Mouse (Mus musculus): ENCODE measurements around the gene Pcnx4. TPM values are rescaled to one million over a fixed set of nuclear protein-coding genes. Genes with fewer than 3 reads are reported as not detected.

Pcnx4 gene
- total RNA-seq, 2 experiments from 2014 or later, result 30.2 to 32.8 TPM

GRCm38 (mm10) chr12:72612053-72612452, 75.9 kb downstream of the Pcnx4 start:
- no peak for DNase-seq (ENCODE audit: extremely low spot score in 1 of 2, low spot score in 2 of 2)
- Histone ChIP-seq H3K27ac (no peak overlapping the region), H3K4me3 (no peak overlapping the region)
- intact Hi-C loops (cut with DNase I), result no loop called here
- TF ChIP-seq CTCF (IDR thresholded peaks at IDR 0.05), result no peak

GRCm38 (mm10) chr12:72620856-72621255, 84.7 kb downstream of the Pcnx4 start:
- no peak for DNase-seq (ENCODE audit: extremely low spot score in 1 of 2, low spot score in 2 of 2)
- no peak overlapping the region for H3K27ac ChIP-seq
- intact Hi-C loops (cut with DNase I), result no loop called here
- TF ChIP-seq CTCF (IDR thresholded peaks at IDR 0.05), result no peak
- no peak overlapping the region for H3K4me3 ChIP-seq

DNA sequence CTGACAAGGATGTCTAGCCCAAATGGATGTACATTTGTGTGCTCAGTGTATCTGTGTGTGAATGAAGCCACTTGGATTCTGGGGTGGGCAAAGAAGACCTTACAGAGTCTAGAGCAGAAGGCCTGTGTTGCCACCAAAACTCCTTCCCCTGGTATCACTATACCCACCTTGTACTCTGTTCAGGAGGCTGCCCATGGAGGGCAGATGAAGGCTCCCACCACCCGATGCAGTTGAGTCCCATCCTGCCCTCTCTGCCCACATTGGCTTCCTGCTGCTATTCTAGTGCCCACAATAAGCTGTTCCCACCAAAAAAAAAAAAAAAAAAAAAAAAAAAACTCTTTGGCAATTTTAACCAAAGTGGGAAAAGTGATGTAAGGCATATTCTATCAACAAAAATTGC, 85.3 kb downstream of the Pcnx4 start:
- DNase-seq (ENCODE audit: extremely low spot score in 1 of 2, low spot score in 2 of 2), result no peak

GRCm38 (mm10) chr12:72622853-72623496, 86.8 kb downstream of the Pcnx4 start:
- Histone ChIP-seq H3K27ac (no peak overlapping the region), H3K4me3 (no peak overlapping the region)
- no peak for DNase-seq (ENCODE audit: extremely low spot score in 1 of 2, low spot score in 2 of 2)
- intact Hi-C loops (cut with DNase I), result no loop called here
- TF ChIP-seq CTCF (IDR thresholded peaks at IDR 0.05), result no peak

More for the DNA sequence above, 85.3 kb downstream of the Pcnx4 start:
- H3K4me3 ChIP-seq, result no peak overlapping the region
- TF ChIP-seq CTCF (IDR thresholded peaks at IDR 0.05), result no peak
- intact Hi-C loops (cut with DNase I), result no loop called here
- H3K27ac ChIP-seq, result no peak overlapping the region

DNA sequence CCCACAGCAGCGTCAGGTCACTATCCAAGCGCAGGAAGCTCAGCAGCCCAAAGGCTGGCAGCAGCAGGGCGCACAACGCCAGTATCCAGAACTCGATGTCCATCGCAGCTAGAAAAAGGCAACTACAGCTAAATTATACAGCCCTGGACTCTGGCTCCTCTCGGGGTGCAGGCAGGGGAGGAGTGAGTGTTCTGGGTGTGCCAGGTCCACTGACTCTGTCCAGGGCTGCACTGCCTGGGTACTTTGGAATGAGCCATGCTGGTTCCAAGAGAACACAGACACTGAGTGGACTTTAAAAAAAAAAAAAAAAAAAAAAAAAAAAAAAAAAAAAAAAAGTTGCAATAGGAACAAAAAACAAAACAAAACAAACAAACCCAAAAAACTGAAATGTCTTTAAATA, 92.6 kb downstream of the Pcnx4 start:
- TF ChIP-seq CTCF (IDR thresholded peaks at IDR 0.05), result no peak
- H3K4me3 ChIP-seq, result no peak overlapping the region
- intact Hi-C loops (cut with DNase I), result no loop called here
- no peak overlapping the region for H3K27ac ChIP-seq
- no peak for DNase-seq (ENCODE audit: extremely low spot score in 1 of 2, low spot score in 2 of 2)

Other genes with a start within 250 kb of the Pcnx4 start
- 1,000 to 10,000 TPM; 1,445 to 1,455 TPM for gene Rtn1, start 127.3 kb upstream of the Pcnx4 start, total RNA-seq (2021)
- gene Lrrc9, start 94.5 kb upstream of the Pcnx4 start, total RNA-seq (2021), result 1 to 10 TPM; 2.5 TPM
- gene Gm4756, start 113.3 kb downstream of the Pcnx4 start, total RNA-seq (2021), result not detected
- 10 to 100 TPM; 41.4 to 42.2 TPM for gene Dhrs7, start 128.5 kb downstream of the Pcnx4 start, total RNA-seq (2021)
- gene Ppm1a, start 221.1 kb downstream of the Pcnx4 start, total RNA-seq (2021), result 100 to 1,000 TPM; 314 to 334 TPM